Mouse (Mus musculus) E14TG2a.4 (cell line): Measurements from ENCODE around the gene Gnao1.

ENCODE experiments used
- CTCF ChIP-seq: conservative IDR thresholded peaks from 2 replicates; pipeline ENCODE4 v1.5.1; 2014; ENCODE audit warnings: low read length
- NANOG ChIP-seq: IDR thresholded peaks from 2 replicates; pipeline ENCODE4 v1.6.1; 2014; ENCODE audit warnings: borderline replicate concordance, low read length, mixed read lengths
- POU5F1 ChIP-seq: IDR thresholded peaks from 2 replicates; pipeline ENCODE4 v1.6.1; 2014; ENCODE audit warnings: low read length, borderline replicate concordance

DNA sequence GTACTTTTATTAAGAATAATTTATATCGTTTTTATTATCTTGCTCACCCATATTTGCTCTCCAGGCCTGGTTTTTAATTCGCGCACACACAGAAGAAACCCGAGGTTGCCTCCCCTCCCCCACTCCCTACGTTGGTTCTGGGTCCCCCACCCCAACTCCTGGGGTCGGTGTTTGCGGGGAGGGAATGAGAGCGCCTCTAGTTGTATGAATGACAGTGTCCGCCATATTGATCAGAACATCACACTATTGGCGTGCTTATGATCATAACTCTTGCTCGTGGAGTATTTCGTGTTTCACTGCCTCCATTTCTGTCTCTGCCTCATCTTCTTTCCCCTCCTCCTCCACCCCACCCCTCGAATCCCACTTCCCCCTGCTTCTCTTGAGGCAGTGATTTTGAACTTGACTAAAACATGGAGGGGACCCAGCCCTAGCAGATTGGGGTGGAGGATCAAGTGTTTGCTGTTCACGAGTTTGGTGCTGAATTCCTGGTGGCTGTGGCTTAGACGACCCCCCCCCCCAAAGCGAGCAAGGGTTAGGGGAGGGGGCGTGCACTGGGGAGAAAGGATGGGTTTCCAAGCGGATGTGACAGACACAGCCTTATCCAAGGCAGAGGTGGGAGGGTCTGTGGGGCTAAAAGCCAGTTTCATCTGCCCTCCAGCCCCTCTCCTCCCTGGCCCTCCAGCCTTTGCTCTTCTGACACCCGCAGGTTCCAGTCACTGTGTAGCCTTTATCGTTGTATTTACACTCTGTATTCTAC lies 2.1 kb downstream of the Gnao1 start:
- TF ChIP-seq CTCF, result no peak
- no peak for TF ChIP-seq NANOG
- TF ChIP-seq POU5F1, result no peak
